Mouse (Mus musculus) myocyte (in vitro differentiated cells): ENCODE results near the gene AC153137.1.

ENCODE experiments used
- E2F4 ChIP-seq: IDR thresholded peaks from one replicate; pipeline ENCODE4 v1.6.1; 2011; ENCODE audit warnings: mild to moderate bottlenecking, control low read depth, moderate library complexity; ENCODE audit not compliant: insufficient read depth
- MAX ChIP-seq: IDR thresholded peaks from one replicate; pipeline ENCODE4 v1.6.1; 2011; ENCODE audit warnings: low read depth, mild to moderate bottlenecking, control low read depth
- MYOD1 ChIP-seq, 3 experiments: IDR thresholded peaks; one replicate each; pipeline ENCODE4 v1.6.1; 2011; ENCODE audit warnings: control low read depth in 2 of 3, low read depth in 2 of 3, mild to moderate bottlenecking in 2 of 3, moderate library complexity in 1 of 3; ENCODE audit not compliant: insufficient read length in 2 of 3, control insufficient read depth in 1 of 3
- MYOG ChIP-seq, 3 experiments: IDR thresholded peaks; one replicate each; pipeline ENCODE4 v1.6.1; 2011; ENCODE audit warnings: control low read depth in 2 of 3, low read depth in 2 of 3, mild to moderate bottlenecking in 2 of 3; ENCODE audit not compliant: insufficient read length in 2 of 3, control insufficient read depth in 1 of 3, insufficient read depth in 1 of 3
- POLR2A ChIP-seq: IDR thresholded peaks from one replicate; pipeline ENCODE4 v1.6.1; 2011; ENCODE audit warnings: low read depth, mild to moderate bottlenecking, control low read depth, moderate library complexity; ENCODE audit not compliant: insufficient read length
- POLR2AphosphoS2 ChIP-seq: IDR thresholded peaks from one replicate; pipeline ENCODE4 v1.6.1; 2011; ENCODE audit warnings: low read depth, control low read depth; ENCODE audit not compliant: insufficient read length
- TCF12 ChIP-seq: IDR thresholded peaks from one replicate; pipeline ENCODE4 v1.6.1; 2011; ENCODE audit warnings: mild to moderate bottlenecking, control low read depth; ENCODE audit not compliant: poor library complexity, insufficient read depth, severe bottlenecking
- USF1 ChIP-seq: IDR thresholded peaks from one replicate; pipeline ENCODE4 v1.6.1; 2011; ENCODE audit warnings: low read depth, mild to moderate bottlenecking, control low read depth, moderate library complexity

GRCm38 (mm10) chr1:30948950-30949639 lies 28.7 kb downstream of the AC153137.1 start:
- TF ChIP-seq POLR2A: peak; percentile 52
- no peak for TF ChIP-seq TCF12
- TF ChIP-seq USF1: no peak
- TF ChIP-seq MAX: no peak
- no peak for TF ChIP-seq POLR2AphosphoS2
- TF ChIP-seq MYOD1 (IDR thresholded peaks at IDR 0.05; ENCODE audit: control insufficient read depth in 1 of 3, insufficient read length in 2 of 3, low read depth in 2 of 3): no peak
- no peak for TF ChIP-seq E2F4
- TF ChIP-seq MYOG (IDR thresholded peaks at IDR 0.05; ENCODE audit: control insufficient read depth in 1 of 3, insufficient read depth in 1 of 3, insufficient read length in 2 of 3, low read depth in 2 of 3): no peak
